Mouse (Mus musculus) hindbrain, postnatal 0 days (tissue): Measurements from ENCODE around the gene Acat2. TPM values are rescaled to one million over a fixed set of nuclear protein-coding genes. Genes with fewer than 3 reads are reported as not detected.
"Not testable (repeated sequence)": the region's sequence is repeated elsewhere in the genome, so short reads cannot be mapped to it uniquely, and the experiment has no call there.

ENCODE experiments used
- ATAC-seq: fragments of 200-750 bp; cut with Nextera tagmentation; 2 replicates; pipeline ENCODE4 v1.8.0; 2017; ENCODE audit warnings: mild to moderate bottlenecking, moderate TSS enrichment, moderate library complexity
- DNase-seq: peaks from one replicate; pipeline ENCODE4 v3.0.0-alpha.2; 2015; ENCODE audit warnings: low spot score
- H3K27ac ChIP-seq: fragments of 300-500 bp; sonication (generic); 2 replicates; pipeline ENCODE4 v1.5.1; 2014; ENCODE audit warnings: mild to moderate bottlenecking
- H3K27me3 ChIP-seq: fragments of 300-500 bp; sonication (generic); 2 replicates; pipeline ENCODE4 v1.6.1; 2014; ENCODE audit warnings: low read length, mixed read lengths; ENCODE audit not compliant: insufficient read depth
- H3K36me3 ChIP-seq: fragments of 300-500 bp; sonication (generic); 2 replicates; pipeline ENCODE4 v1.6.1; 2014; ENCODE audit warnings: low read length, mixed read lengths; ENCODE audit not compliant: insufficient read depth
- H3K4me1 ChIP-seq: fragments of 300-500 bp; sonication (generic); 2 replicates; pipeline ENCODE4 v1.6.1; 2014; ENCODE audit warnings: antibody characterized with exemption, low read length, mixed read lengths; ENCODE audit not compliant: insufficient read depth
- H3K4me2 ChIP-seq: fragments of 300-500 bp; sonication (generic); 2 replicates; pipeline ENCODE4 v1.6.1; 2014; ENCODE audit warnings: low read depth, mild to moderate bottlenecking, low read length, moderate library complexity, mixed read lengths
- H3K4me3 ChIP-seq: fragments of 300-500 bp; sonication (generic); 2 replicates; pipeline ENCODE4 v1.5.1; 2014; ENCODE audit warnings: low read length
- H3K9ac ChIP-seq: fragments of 300-500 bp; sonication (generic); replicated peaks from 2 replicates; pipeline ENCODE4 v1.6.1; 2014; ENCODE audit warnings: mild to moderate bottlenecking, low read length, moderate library complexity, mixed read lengths
- H3K9me3 ChIP-seq: fragments of 300-500 bp; sonication (generic); 2 replicates; pipeline ENCODE4 v1.6.1; 2016; ENCODE audit warnings: low read length, mixed read lengths
- CTCF ChIP-seq: IDR thresholded peaks from 2 replicates; pipeline ENCODE4 v1.5.1; 2016; ENCODE audit warnings: antibody characterized with exemption, control low read depth, low read depth
- WGBS: fragments of 180-500 bp; shearing (Covaris S2); extraction: QIAGEN DNeasy Blood & Tissue Kit; methylation state at CpG from one replicate; pipeline ENCODE4 v1.1.7; 2014; 5-methylcytosine and 5-hydroxymethylcytosine counted together
- polyA plus RNA-seq: library from polyadenylated mRNA; unstranded; fragments of >200 nt; fragmentation: Nextera tagmentation; extraction: Ambion mirVana; gene quantifications from 2 replicates; pipeline ENCODE4 v1.2.1, GENCODE M21; 2015
- total RNA-seq: library from RNA; depleted of rRNA; stranded (reverse); fragments of >200 nt; gene quantifications from 2 replicates; pipeline ENCODE4 v1.2.3, GENCODE M21; 2014; rRNA removed

The Acat2 gene
- total and polyA plus RNA-seq, 2 experiments from 2014 or later = 161 to 212 TPM

DNA sequence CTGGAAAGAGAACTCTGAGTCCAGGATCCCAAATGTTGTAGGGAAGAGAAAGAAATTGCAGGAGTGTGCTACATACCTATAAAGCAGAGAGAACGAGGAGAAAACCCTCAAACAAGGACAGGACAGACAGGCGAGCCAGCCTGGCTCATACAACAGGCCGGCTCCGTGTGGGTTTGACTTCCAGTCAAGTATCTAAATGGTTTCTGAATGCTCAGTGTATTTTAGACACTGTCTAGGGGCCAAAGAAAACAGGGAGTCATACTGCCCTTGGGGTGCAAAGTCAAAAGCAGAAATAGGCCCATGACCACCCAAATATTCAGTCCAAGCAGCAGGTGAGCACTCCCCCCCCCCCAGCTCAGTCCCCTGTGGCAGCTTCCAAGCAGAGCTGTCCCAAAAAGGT is 54.7 kb downstream of the Acat2 start:
- 87% methylated on average over 4 of the region's 4 CpGs for WGBS
- ATAC-seq = no peak
- no peak overlapping the region for H3K4me3 ChIP-seq
- H3K9me3 ChIP-seq = no peaks in the 10 kb centered on the region
- no peak overlapping the region for H3K9ac ChIP-seq
- H3K27ac ChIP-seq = no peak overlapping the region
- H3K27me3 ChIP-seq = no peaks in the 10 kb centered on the region
- no peak for TF ChIP-seq CTCF
- H3K4me2 ChIP-seq = no peak overlapping the region
- DNase-seq = no peak
- H3K4me1 ChIP-seq = no peaks in the 10 kb centered on the region
- peaks cover 6% of the 10 kb centered on the region; the same call in 1 of the 2 replicates for H3K36me3 ChIP-seq

DNA sequence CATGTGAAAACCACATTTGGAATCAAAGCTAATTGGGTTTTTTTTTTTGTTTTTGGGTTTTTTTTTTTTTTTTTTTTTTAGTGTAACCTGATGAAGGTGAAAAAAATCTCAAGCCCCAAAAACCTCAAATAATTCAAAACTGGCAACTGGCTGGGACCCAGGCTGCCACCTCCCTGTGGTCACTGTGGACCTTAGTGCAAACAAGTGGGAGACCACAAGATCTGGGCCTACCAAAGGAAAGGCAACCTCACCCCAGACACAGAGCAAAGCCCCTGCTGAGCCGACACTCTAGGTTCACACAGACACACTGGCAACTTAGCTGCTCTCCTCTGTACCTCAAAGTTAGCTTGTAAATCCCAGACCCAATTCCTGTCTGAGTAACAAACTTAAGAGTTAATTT is 56.2 kb downstream of the Acat2 start:
- no peak for ATAC-seq
- H3K9ac ChIP-seq = no peak overlapping the region
- no peaks in the 10 kb centered on the region for H3K9me3 ChIP-seq
- no peak overlapping the region for H3K27ac ChIP-seq
- H3K36me3 ChIP-seq = 0 out of 2 replicates have a peak, but pooled peaks cover 4% of the 10 kb centered on the region
- H3K27me3 ChIP-seq = no peaks in the 10 kb centered on the region
- WGBS = 75% methylated on average over 1 of the region's 1 CpGs
- H3K4me1 ChIP-seq = no peaks in the 10 kb centered on the region
- H3K4me3 ChIP-seq = no peak overlapping the region
- no peak for DNase-seq
- no peak overlapping the region for H3K4me2 ChIP-seq
- no peak for TF ChIP-seq CTCF

DNA sequence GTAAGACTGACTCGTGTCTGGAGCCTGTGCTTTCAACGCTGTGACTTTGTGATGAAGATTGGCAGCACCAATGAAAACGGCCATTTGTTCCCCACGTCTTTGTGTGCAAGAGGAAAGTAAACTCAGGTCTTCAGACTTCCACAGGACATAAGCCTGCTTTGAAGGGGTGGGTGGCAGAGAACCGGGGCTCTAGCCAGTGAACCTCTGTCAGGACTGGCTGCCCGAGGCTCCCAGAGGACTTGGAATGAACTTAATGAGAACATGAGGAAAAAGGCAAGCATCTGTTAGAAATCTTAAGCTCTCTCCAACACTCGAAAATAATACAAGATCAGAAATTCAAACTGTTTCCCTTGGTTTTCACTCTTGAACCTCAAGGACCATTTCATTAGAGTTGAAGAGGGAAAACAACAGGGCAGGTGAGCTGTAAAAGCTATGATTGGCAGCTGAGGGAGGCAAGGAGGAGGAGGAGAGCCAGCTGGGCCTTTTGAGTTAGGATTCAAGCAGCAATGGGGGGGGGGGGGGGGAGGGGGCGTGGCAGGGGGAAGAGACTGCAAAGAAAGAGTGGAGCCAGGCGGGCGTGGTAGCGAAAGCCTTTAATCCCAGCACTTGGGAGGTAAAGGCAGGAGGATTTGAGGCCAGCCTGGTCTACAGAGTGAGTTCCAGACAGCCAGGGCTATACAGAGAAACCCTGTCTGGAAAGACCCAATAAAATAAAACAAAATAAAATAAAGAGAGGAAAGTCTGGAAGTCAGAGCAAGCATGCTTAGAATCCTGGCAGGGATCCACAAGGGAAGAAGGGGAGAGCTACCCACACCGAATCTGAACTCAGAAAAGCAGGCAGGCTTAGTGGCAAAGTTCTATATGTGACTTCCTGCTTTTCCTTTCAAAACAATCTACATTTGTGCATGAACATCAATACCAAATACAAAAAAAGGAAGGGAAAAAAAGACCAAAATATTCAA is 56.9 kb downstream of the Acat2 start:
- Histone ChIP-seq H3K9ac (no peak overlapping the region), H3K4me3 (no peak overlapping the region), H3K36me3 (0 out of 2 replicates have a peak, but pooled peaks cover 4% of the 10 kb centered on the region), H3K27ac (no peak overlapping the region), H3K9me3 (no peaks in the 10 kb centered on the region), H3K4me2 (no peak overlapping the region), H3K4me1 (no peaks in the 10 kb centered on the region), H3K27me3 (no peaks in the 10 kb centered on the region)
- 30% methylated on average over 12 of the region's 12 CpGs for WGBS
- DNase-seq (no peak), ATAC-seq (no peak)
- TF ChIP-seq CTCF = no peak

DNA sequence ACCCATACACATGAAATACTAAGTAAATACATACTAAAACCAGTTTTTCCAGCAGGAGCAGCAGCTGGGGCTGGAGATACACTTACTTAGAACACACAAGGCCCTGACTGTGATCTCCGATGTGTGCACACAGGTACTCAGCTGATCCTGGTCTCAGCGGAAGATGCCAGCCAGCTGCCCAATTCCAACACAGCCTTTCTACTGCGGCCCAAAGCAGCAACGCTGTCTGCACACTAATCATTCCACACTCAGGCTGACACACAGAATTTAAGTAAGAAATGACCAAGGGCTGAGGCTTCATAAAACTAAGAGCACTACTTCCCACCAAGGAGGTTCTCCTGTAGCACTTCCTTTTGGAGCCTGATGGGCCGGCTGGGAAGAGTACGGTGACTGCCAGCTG is 58.3 kb downstream of the Acat2 start:
- no peak for ATAC-seq
- Histone ChIP-seq H3K27ac (no peak overlapping the region), H3K27me3 (no peaks in the 10 kb centered on the region), H3K4me3 (no peak overlapping the region), H3K9me3 (no peaks in the 10 kb centered on the region), H3K4me1 (no peaks in the 10 kb centered on the region), H3K4me2 (no peak overlapping the region), H3K36me3 (0 out of 2 replicates have a peak, but pooled peaks cover 4% of the 10 kb centered on the region), H3K9ac (no peak overlapping the region)
- DNase-seq = no peak
- TF ChIP-seq CTCF = no peak
- 95% methylated on average over 6 of the region's 6 CpGs for WGBS

DNA sequence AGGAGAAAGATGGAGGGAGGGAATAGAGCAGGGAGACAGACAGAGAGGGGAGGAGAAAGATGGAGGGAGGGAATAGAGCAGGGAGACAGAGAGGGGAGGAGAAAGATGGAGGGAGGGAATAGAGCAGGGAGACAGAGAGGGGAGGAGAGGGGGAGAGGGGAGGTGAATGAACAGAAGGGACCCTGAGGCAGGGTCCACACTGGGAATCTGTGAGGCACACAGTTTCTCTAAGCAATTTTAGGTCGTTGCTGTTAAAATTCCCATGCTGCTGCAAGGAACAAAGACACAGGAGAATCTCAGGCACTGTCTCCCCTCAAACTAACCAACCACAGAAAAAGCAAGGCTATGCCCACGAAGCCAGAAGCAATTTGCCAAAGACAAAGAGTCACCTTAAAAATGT is 61.9 kb downstream of the Acat2 start:
- DNase-seq = peak; percentile 13
- WGBS = 32% methylated on average over 2 of the region's 2 CpGs
- not testable (repeated sequence) for H3K4me3 ChIP-seq, H3K27me3 ChIP-seq, H3K36me3 ChIP-seq, ATAC-seq, H3K4me2 ChIP-seq, H3K9ac ChIP-seq, H3K4me1 ChIP-seq, H3K9me3 ChIP-seq
- peak overlapping the region; percentile 60; the same call in 1 of the 2 replicates for H3K27ac ChIP-seq

DNA sequence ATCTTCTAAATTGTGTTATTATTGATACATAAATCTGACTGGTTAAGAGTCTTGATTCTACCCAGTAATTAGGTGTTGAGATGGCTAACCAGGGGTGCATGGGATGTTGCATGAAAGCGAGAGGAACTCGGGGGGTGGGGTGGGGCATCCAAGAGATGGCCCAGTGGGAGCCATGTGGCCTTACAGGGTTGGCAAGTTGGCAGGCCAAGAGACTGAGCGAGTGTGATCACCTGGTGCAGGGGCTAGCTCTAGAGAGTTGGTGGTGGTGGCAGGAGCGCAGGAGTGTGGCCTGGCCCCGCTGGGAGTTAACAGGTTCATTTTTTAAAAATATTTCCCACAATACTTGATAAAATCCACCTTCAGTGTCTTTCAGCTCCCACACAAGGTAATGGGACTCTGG is 62.9 kb downstream of the Acat2 start:
- Histone ChIP-seq H3K9me3 (no peaks in the 10 kb centered on the region), H3K36me3 (peaks cover 4% of the 10 kb centered on the region; the same call in 1 of the 2 replicates), H3K4me3 (no peak overlapping the region), H3K27ac (no peak overlapping the region; the same call in 1 of the 2 replicates), H3K4me2 (no peak overlapping the region), H3K9ac (no peak overlapping the region), H3K4me1 (no peaks in the 10 kb centered on the region), H3K27me3 (no peaks in the 10 kb centered on the region)
- WGBS = 82% methylated on average over 5 of the region's 5 CpGs
- TF ChIP-seq CTCF = no peak
- ATAC-seq (peak; percentile 75), DNase-seq (no peak)

Other genes starting within 250 kb of the Acat2 start
- gene Igf2r, start 191.1 kb downstream of the Acat2 start, total RNA-seq = 30.7 and 30.9 TPM in 2 replicates
- gene Igf2r, start 191.1 kb downstream of the Acat2 start, polyA plus RNA-seq = 4.2 and 4.7 TPM in 2 replicates
- 0.10 TPM in 1 of 2 replicates, not detected in the other for gene Mas1, start 92.6 kb downstream of the Acat2 start, total RNA-seq
- gene Mas1, start 92.6 kb downstream of the Acat2 start, polyA plus RNA-seq = 0.19 and 0.32 TPM in 2 replicates
- not detected in 2 replicates for gene Mrgprh, start 84.7 kb downstream of the Acat2 start, total RNA-seq
- not detected in 2 replicates for gene Mrgprh, start 84.7 kb downstream of the Acat2 start, polyA plus RNA-seq
- gene Pnldc1, start 50.5 kb downstream of the Acat2 start, total RNA-seq = 0.94 and 2.4 TPM in 2 replicates
- gene Pnldc1, start 50.5 kb downstream of the Acat2 start, polyA plus RNA-seq = 1.8 and 2.0 TPM in 2 replicates
- gene Tcp1, start 45.0 kb downstream of the Acat2 start, total RNA-seq = 310 and 510 TPM in 2 replicates
- 350 TPM in 2 replicates for gene Tcp1, start 45.0 kb downstream of the Acat2 start, polyA plus RNA-seq
- 34.1 and 46.9 TPM in 2 replicates for gene Mrpl18, start 44.4 kb downstream of the Acat2 start, total RNA-seq
- 116 and 123 TPM in 2 replicates for gene Mrpl18, start 44.4 kb downstream of the Acat2 start, polyA plus RNA-seq
- 0.36 and 0.94 TPM in 2 replicates for gene Acat3, start 20.1 kb downstream of the Acat2 start, total RNA-seq
- 0.75 and 0.91 TPM in 2 replicates for gene Acat3, start 20.1 kb downstream of the Acat2 start, polyA plus RNA-seq
- gene Wtap, start 33.4 kb upstream of the Acat2 start, total RNA-seq = 48.9 and 54.2 TPM in 2 replicates
- 123 and 126 TPM in 2 replicates for gene Wtap, start 33.4 kb upstream of the Acat2 start, polyA plus RNA-seq
- gene Sod2, start 46.1 kb upstream of the Acat2 start, total RNA-seq = 229 and 295 TPM in 2 replicates
- 149 and 155 TPM in 2 replicates for gene Sod2, start 46.1 kb upstream of the Acat2 start, polyA plus RNA-seq
- 0.73 TPM in 1 of 2 replicates, not detected in the other for gene Gpr31b, start 91.5 kb upstream of the Acat2 start, total RNA-seq
- gene Gpr31b, start 91.5 kb upstream of the Acat2 start, polyA plus RNA-seq = not detected in 2 replicates
- gene Tcp10b, start 100.4 kb upstream of the Acat2 start, total RNA-seq = 0.18 TPM in 1 of 2 replicates, not detected in the other
- gene Tcp10b, start 100.4 kb upstream of the Acat2 start, polyA plus RNA-seq = 0.28 and 0.31 TPM in 2 replicates
- not detected in 2 replicates for gene Unc93a, start 171.1 kb upstream of the Acat2 start, total RNA-seq
- gene Unc93a, start 171.1 kb upstream of the Acat2 start, polyA plus RNA-seq = 0.08 TPM in 1 of 2 replicates, not detected in the other